Mouse (Mus musculus) midbrain, postnatal 0 days (tissue): ENCODE results near the gene Lrrc17. TPM values are rescaled to one million over a fixed set of nuclear protein-coding genes. Genes with fewer than 3 reads are reported as not detected.

ENCODE experiments used
- ATAC-seq: fragments of 200-750 bp; cut with Nextera tagmentation; 2 replicates; pipeline ENCODE4 v1.8.0; 2017; ENCODE audit warnings: moderate number of reproducible peaks, mild to moderate bottlenecking, moderate TSS enrichment, moderate library complexity; ENCODE audit not compliant: low FRiP score
- DNase-seq: peaks from one replicate; pipeline ENCODE4 v3.0.0-alpha.2; 2015; ENCODE audit warnings: low spot score
- H3K27ac ChIP-seq: fragments of 300-500 bp; sonication (generic); 2 replicates; pipeline ENCODE4 v1.5.1; 2014; ENCODE audit warnings: low read depth, mild to moderate bottlenecking, low read length, mixed read lengths
- H3K27me3 ChIP-seq: fragments of 300-500 bp; sonication (generic); 2 replicates; pipeline ENCODE4 v1.6.1; 2014; ENCODE audit warnings: low read length, control low read depth, mixed read lengths; ENCODE audit not compliant: insufficient read depth
- H3K36me3 ChIP-seq: fragments of 300-500 bp; sonication (generic); 2 replicates; pipeline ENCODE4 v1.6.1; 2014; ENCODE audit warnings: low read length, control low read depth, mixed read lengths; ENCODE audit not compliant: insufficient read depth
- H3K4me1 ChIP-seq: fragments of 300-500 bp; sonication (generic); 2 replicates; pipeline ENCODE4 v1.6.1; 2014; ENCODE audit warnings: mild to moderate bottlenecking, control low read depth, antibody characterized with exemption, low read length, mixed read lengths; ENCODE audit not compliant: insufficient read depth
- H3K4me2 ChIP-seq: fragments of 300-500 bp; sonication (generic); 2 replicates; pipeline ENCODE4 v1.6.1; 2014; ENCODE audit warnings: low read depth, mild to moderate bottlenecking, low read length, mixed read lengths; ENCODE audit not compliant: poor library complexity, severe bottlenecking
- H3K4me3 ChIP-seq: fragments of 300-500 bp; sonication (generic); 2 replicates; pipeline ENCODE4 v1.5.1; 2014; ENCODE audit warnings: low read depth, mild to moderate bottlenecking, low read length, moderate library complexity
- H3K9ac ChIP-seq: fragments of 300-500 bp; sonication (generic); replicated peaks from 2 replicates; pipeline ENCODE4 v1.6.1; 2014; ENCODE audit warnings: mild to moderate bottlenecking, low read length, moderate library complexity, mixed read lengths; ENCODE audit not compliant: poor library complexity, severe bottlenecking
- H3K9me3 ChIP-seq: fragments of 300-500 bp; sonication (generic); 2 replicates; pipeline ENCODE4 v1.6.1; 2016; ENCODE audit warnings: low read length, control low read depth
- CTCF ChIP-seq: IDR thresholded peaks from 2 replicates; pipeline ENCODE4 v1.5.1; 2016; ENCODE audit warnings: antibody characterized with exemption, mild to moderate bottlenecking
- WGBS: fragments of 180-500 bp; shearing (Covaris S2); extraction: QIAGEN DNeasy Blood & Tissue Kit; methylation state at CpG from one replicate; pipeline ENCODE4 v1.1.7; 2014; 5-methylcytosine and 5-hydroxymethylcytosine counted together
- polyA plus RNA-seq: library from polyadenylated mRNA; unstranded; fragments of >200 nt; fragmentation: Nextera tagmentation; extraction: Ambion mirVana; gene quantifications from 2 replicates; pipeline ENCODE4 v1.2.1, GENCODE M21; 2015
- total RNA-seq: library from RNA; depleted of rRNA; stranded (reverse); fragments of >200 nt; gene quantifications from 2 replicates; pipeline ENCODE4 v1.2.3, GENCODE M21; 2014

The Lrrc17 gene
- total and polyA plus RNA-seq, 2 experiments from 2014 or later, result 3.3 to 4.5 TPM

- Histone ChIP-seq H3K9ac (no peak overlapping the region), H3K9me3 (no peaks in the 10 kb centered on the region), H3K4me1 (no peaks in the 10 kb centered on the region), H3K4me2 (no peak overlapping the region), H3K4me3 (no peak overlapping the region), H3K27ac (no peak overlapping the region), H3K36me3 (no peaks in the 10 kb centered on the region), H3K27me3 (no peaks in the 10 kb centered on the region)
- DNase-seq (no peak), ATAC-seq (no peak)
- TF ChIP-seq CTCF, result no peak
- 72% methylated on average over 10 of the region's 10 CpGs for WGBS
These were observed 43.2 kb upstream of the Lrrc17 start for GRCm38 (mm10) chr5:21500133-21500532.

- H3K36me3 ChIP-seq, result no peaks in the 10 kb centered on the region
- no peak for TF ChIP-seq CTCF
- ATAC-seq, result no peak
- 87% methylated on average over 2 of the region's 2 CpGs for WGBS
- H3K4me1 ChIP-seq, result no peaks in the 10 kb centered on the region
- H3K27ac ChIP-seq, result no peak overlapping the region
- H3K9ac ChIP-seq, result no peak overlapping the region
- no peak for DNase-seq
- H3K27me3 ChIP-seq, result no peaks in the 10 kb centered on the region
- no peak overlapping the region for H3K4me3 ChIP-seq
- no peak overlapping the region for H3K4me2 ChIP-seq
- no peaks in the 10 kb centered on the region for H3K9me3 ChIP-seq
These were observed 42.4 kb upstream of the Lrrc17 start for GRCm38 (mm10) chr5:21500941-21501340.

GRCm38 (mm10) chr5:21502936-21503610 lies 40.3 kb upstream of the Lrrc17 start:
- no peaks in the 10 kb centered on the region for H3K4me1 ChIP-seq
- no peak overlapping the region for H3K4me2 ChIP-seq
- H3K9ac ChIP-seq, result no peak overlapping the region
- H3K36me3 ChIP-seq, result no peaks in the 10 kb centered on the region
- H3K4me3 ChIP-seq, result no peak overlapping the region
- no peaks in the 10 kb centered on the region for H3K9me3 ChIP-seq
- DNase-seq (no peak), ATAC-seq (no peak)
- 88% methylated on average over 13 of the region's 13 CpGs for WGBS
- H3K27ac ChIP-seq, result no peak overlapping the region
- no peaks in the 10 kb centered on the region for H3K27me3 ChIP-seq
- TF ChIP-seq CTCF, result no peak

GRCm38 (mm10) chr5:21505159-21505558 lies 38.2 kb upstream of the Lrrc17 start:
- ATAC-seq (no peak), DNase-seq (no peak)
- TF ChIP-seq CTCF, result no peak
- Histone ChIP-seq H3K9me3 (no peaks in the 10 kb centered on the region), H3K9ac (no peak overlapping the region), H3K36me3 (no peaks in the 10 kb centered on the region), H3K27me3 (no peaks in the 10 kb centered on the region), H3K4me2 (no peak overlapping the region), H3K27ac (no peak overlapping the region), H3K4me3 (no peak overlapping the region), H3K4me1 (no peaks in the 10 kb centered on the region)
- WGBS, result 89% methylated on average over 8 of the region's 8 CpGs

GRCm38 (mm10) chr5:21506887-21507286 lies 36.5 kb upstream of the Lrrc17 start:
- H3K27me3 ChIP-seq, result no peaks in the 10 kb centered on the region
- DNase-seq (no peak), ATAC-seq (no peak)
- H3K4me2 ChIP-seq, result no peak overlapping the region
- H3K9me3 ChIP-seq, result no peaks in the 10 kb centered on the region
- 68% methylated on average over 1 of the region's 1 CpGs for WGBS
- H3K4me3 ChIP-seq, result no peak overlapping the region
- no peak overlapping the region for H3K27ac ChIP-seq
- no peak overlapping the region for H3K9ac ChIP-seq
- no peaks in the 10 kb centered on the region for H3K4me1 ChIP-seq
- H3K36me3 ChIP-seq, result no peaks in the 10 kb centered on the region
- TF ChIP-seq CTCF, result no peak

GRCm38 (mm10) chr5:21509801-21510200 lies 33.6 kb upstream of the Lrrc17 start:
- 71% methylated on average over 4 of the region's 4 CpGs for WGBS
- TF ChIP-seq CTCF, result no peak
- Histone ChIP-seq H3K36me3 (no peaks in the 10 kb centered on the region), H3K9ac (no peak overlapping the region), H3K27ac (no peak overlapping the region), H3K4me3 (no peak overlapping the region), H3K4me2 (no peak overlapping the region), H3K27me3 (no peaks in the 10 kb centered on the region), H3K9me3 (no peaks in the 10 kb centered on the region), H3K4me1 (no peaks in the 10 kb centered on the region)
- DNase-seq, result no peak
- no peak for ATAC-seq
